Mouse (Mus musculus) WW6 (cell line): Measurements from ENCODE around the gene Elobl.

Experiments used
- DNase-seq: peaks from one replicate; pipeline ENCODE4 v3.0.0-alpha.2; 2013; ENCODE audit warnings: low read depth, low spot score

The Elobl gene

DNA sequence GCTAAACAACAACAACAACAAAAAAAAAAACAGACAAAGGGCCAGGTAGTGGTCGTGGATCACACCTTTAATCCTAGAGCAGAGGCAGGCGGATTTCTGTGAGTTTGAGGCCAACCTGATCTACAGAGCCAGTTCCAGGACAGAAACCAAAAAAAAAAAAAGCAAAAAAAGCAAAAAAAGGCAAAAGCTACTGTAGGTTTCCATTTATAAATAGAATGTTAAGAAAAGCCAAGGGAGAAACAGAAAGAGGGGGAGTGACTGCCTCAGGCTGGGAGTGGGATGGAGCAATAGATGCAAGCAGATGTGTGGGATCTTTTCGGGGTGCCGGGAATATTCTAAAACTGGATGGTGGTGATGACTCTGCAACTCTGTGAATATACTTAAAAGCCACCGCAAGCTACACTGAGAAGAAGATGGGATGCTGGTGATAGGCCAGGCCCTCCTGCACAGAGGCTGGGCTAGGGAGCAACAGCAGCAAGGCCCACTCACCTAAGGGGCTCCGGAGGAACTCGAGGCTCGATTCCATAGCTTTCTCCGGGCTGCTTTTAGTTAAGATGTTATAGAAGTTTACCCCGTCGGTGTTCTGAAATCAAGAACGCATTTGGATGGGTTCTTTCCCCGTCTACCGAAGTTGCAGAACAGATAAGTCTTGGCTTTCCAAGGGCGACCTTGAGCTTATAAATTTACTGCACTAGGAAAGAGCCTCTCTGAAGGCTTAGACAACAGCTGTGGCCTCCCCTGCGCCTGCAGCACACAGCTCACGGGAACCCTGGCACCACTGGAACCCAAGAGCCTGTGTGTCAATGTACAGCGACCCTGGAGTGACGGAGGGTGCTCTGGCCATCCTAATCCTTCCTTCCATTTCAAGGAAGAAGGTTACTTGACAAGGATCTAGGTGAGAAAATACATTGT lies 32.4 kb downstream of the Elobl start:
- DNase-seq, result no peak

DNA sequence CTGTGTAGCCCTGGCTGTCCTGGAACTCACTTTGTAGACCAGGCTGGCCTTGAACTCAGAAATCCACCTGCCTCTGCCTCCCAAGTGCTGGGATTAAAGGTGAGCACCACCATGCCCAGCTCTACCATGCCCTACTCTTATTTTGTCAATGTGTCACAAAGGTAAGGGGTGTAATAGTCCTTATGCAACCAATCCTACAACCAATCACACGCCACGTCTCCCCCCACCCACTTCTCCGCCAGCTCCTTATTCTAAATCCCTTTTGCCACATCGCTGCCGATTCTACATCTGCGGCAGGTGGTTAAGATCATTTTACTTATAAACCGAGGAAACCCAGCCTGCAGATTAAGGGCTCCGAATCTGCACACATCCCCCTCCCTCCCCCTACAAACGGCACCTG lies 33.7 kb downstream of the Elobl start:
- no peak for DNase-seq

DNA sequence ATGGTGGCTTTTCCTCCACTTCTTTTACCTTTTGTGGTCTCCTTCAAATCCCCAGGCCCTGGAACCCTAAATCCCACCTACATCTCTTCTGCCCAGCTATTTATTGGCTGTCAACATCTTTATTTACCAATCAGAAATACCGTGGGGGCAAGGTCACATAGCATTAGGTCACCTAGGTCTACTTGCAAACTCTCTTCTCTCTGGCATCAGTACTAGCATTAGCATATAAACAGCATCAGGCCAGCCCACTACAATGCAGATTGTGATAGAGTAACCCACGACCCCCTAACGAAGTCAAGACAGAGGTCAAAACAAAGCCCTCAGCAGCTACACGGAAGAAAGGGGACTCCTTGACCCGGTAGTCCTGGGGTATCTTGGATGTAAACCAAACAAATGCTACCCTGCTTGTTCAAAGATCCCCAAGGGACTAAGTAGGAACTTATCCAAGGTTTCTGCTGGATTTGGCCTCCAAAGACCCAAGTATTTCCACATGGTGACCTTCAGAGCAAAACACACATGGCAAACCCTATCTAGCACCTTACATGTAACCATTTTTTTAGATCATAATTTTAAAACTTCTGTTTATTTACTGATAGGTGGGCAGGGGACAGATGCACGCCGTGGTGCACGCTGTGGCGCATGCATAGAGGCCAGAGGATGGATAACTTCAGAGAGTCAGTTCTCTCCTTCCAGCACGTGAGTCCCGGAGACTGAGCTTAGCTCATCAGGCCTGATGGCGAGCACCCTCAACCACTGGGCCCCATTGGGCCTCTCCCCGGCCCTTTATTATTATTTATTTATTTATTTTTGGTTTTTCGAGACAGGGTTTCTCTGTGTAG lies 34.8 kb downstream of the Elobl start:
- DNase-seq, result no peak

DNA sequence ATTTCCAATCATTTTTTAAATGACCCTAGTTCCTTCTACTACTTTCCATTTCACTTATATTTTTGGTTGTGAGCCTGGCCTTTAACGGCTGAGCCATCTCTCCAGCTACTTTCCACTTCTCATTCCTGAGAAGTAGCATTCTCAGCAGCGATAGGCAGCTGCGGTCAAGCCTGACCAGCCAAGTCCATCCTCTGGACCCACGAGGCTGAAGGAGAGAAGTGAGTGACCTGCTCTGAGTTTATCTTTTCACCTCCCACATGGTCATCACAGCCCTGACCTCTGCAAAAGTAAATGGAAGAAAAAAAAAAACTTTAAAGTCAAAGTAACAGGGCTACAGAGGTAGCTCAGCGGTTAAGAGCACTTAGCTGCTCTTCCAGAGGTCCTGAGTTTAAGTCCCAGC lies 40.2 kb downstream of the Elobl start:
- DNase-seq, result no peak
